Mouse (Mus musculus) stomach, postnatal 0 days (tissue): ENCODE measurements around the gene Spg11. TPM values are rescaled to one million over a fixed set of nuclear protein-coding genes. Genes with fewer than 3 reads are reported as not detected.

Experiments
- ATAC-seq: fragments of 200-750 bp; cut with Nextera tagmentation; 2 replicates; pipeline ENCODE4 v1.8.0; 2017; ENCODE audit not compliant: low FRiP score, low TSS enrichment
- DNase-seq: peaks from one replicate; pipeline ENCODE4 v3.0.0-alpha.2; 2016; ENCODE audit warnings: low spot score
- H3K27ac ChIP-seq: fragments of 300-500 bp; sonication (generic); replicated peaks from 2 replicates; pipeline ENCODE4 v1.5.1; 2014; ENCODE audit warnings: mild to moderate bottlenecking, control low read depth
- H3K27me3 ChIP-seq: fragments of 300-500 bp; sonication (generic); 2 replicates; pipeline ENCODE4 v1.6.1; 2014; ENCODE audit warnings: low read length; ENCODE audit not compliant: control insufficient read depth, insufficient read depth
- H3K36me3 ChIP-seq: fragments of 300-500 bp; sonication (generic); 2 replicates; pipeline ENCODE4 v1.6.1; 2014; ENCODE audit warnings: low read length, mixed read lengths; ENCODE audit not compliant: control insufficient read depth, insufficient read depth
- H3K4me1 ChIP-seq: fragments of 300-500 bp; sonication (generic); replicated peaks from 2 replicates; pipeline ENCODE4 v1.6.1; 2014; ENCODE audit warnings: antibody characterized with exemption; ENCODE audit not compliant: control insufficient read depth, insufficient read depth
- H3K4me2 ChIP-seq: fragments of 300-500 bp; sonication (generic); replicated peaks from 2 replicates; pipeline ENCODE4 v1.6.1; 2014; ENCODE audit warnings: low read depth, mild to moderate bottlenecking, control low read depth, moderate library complexity
- H3K4me3 ChIP-seq: fragments of 300-500 bp; sonication (generic); 2 replicates; pipeline ENCODE4 v1.5.1; 2014; ENCODE audit warnings: low read depth, low read length, control low read depth
- H3K9ac ChIP-seq: fragments of 300-500 bp; sonication (generic); 2 replicates; pipeline ENCODE4 v1.6.1; 2014; ENCODE audit warnings: mild to moderate bottlenecking, low read length, control low read depth, mixed read lengths
- H3K9me3 ChIP-seq: fragments of 300-500 bp; sonication (generic); 2 replicates; pipeline ENCODE4 v1.6.1; 2016; ENCODE audit warnings: low read length; ENCODE audit not compliant: control insufficient read depth
- CTCF ChIP-seq: IDR thresholded peaks from 2 replicates; pipeline ENCODE4 v1.5.1; 2016; ENCODE audit warnings: antibody characterized with exemption, low read depth, mild to moderate bottlenecking, moderate library complexity
- EP300 ChIP-seq: optimal IDR thresholded peaks from 2 replicates; pipeline ENCODE3; 2016; ENCODE audit warnings: antibody characterized with exemption
- whole genome bisulfite sequencing: fragments of 180-500 bp; shearing (Covaris S2); extraction: QIAGEN DNeasy Blood & Tissue Kit; methylation state at CpG from one replicate; pipeline ENCODE4 v1.1.7; 2014; 5-methylcytosine and 5-hydroxymethylcytosine counted together
- polyA plus RNA-seq: library from polyadenylated mRNA; unstranded; fragments of >200 nt; fragmentation: Nextera tagmentation; extraction: Ambion mirVana; gene quantifications from 2 replicates; pipeline ENCODE4 v1.2.1, GENCODE M21; 2015

The Spg11 gene
- polyA plus RNA-seq, 1 experiment from 2014 or later = 3.2 TPM

DNA sequence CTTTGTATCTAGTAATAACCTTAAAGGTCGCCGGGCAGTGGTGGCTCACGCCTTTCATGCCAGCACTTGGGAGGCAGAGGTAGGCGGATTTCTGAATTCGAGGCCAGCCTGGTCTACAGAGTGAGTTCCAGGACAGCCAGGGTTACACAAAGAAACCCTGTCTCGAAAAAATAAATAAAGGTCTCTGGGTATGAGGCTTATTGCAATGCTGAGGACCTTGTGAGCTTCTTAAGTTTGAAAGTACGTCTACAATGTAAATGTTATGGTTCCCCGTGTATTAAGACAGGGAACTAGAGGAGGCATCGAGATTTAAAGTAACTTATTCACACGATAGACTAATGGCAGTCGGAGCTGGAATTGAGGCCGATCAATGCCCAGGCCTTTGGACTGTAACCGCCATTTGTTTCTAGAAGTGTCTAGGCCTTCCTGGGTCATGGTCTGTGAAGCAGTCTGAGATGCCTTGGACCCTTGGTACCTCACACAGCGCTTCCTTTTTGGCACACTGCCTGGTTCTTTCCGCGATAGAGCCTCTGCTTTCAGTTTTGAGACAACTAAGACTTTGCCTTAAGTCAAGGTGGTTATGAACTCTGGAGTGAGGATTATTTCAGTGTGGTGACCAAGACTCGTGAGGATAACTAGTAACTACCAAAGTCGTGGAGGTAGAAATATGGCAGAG lies 30.2 kb upstream of the Spg11 start:
- no peak for TF ChIP-seq CTCF
- no peak for TF ChIP-seq EP300
- H3K9ac ChIP-seq = peak overlapping the region; percentile 82
- H3K4me3 ChIP-seq = peak overlapping the region; percentile 72
- peak overlapping the region; percentile 86 for H3K27ac ChIP-seq
- WGBS = 15% methylated on average over 18 of the region's 18 CpGs
- H3K4me2 ChIP-seq = peak overlapping the region; percentile 80
- DNase-seq (peak; percentile 61), ATAC-seq (no peak)
- no peaks in the 10 kb centered on the region for H3K9me3 ChIP-seq
- no peaks in the 10 kb centered on the region for H3K36me3 ChIP-seq
- H3K27me3 ChIP-seq = no peaks in the 10 kb centered on the region
- no peaks in the 10 kb centered on the region for H3K4me1 ChIP-seq

DNA sequence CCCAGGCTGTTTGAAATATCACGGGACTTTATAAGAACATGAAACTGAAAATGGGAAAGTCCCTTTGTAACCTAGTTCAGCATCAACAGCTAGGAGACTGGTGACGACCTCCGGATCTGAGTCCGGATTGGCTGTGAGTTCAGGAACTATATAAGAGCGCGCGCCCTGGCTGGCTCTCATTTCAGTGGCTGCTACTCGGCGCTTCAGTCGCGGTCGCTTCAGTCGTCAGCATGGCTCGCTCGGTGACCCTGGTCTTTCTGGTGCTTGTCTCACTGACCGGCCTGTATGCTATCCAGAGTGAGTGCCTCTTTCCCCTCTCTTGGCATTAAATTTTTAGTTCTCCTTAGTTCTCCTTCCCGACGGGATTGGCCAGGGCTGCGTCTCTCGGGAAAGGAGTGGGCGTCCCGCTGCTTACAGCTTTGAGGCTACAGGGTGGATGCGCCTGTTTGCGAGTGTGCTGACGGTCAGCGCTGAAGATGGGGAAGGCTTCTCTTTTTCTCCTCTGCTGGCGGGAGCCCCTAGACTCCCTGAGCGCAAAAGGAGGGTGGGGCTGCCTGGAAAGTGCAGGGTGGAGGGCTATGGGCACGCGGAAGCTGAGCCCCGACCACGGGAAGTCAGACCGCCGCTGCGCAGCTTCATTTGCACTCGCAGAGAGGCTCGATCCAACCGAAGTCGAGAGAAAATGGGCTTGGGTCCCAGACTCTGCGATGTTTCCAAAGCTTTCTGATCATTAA lies 29.5 kb upstream of the Spg11 start, which contains the start of gene B2m:
B2m (plus strand) TSS at position 179 of the 734 bp plus-strand sequence.
- H3K27ac ChIP-seq = peak within 1 kb of the TSS; percentile 86
- no peaks in the 10 kb centered on the region for H3K4me1 ChIP-seq
- under 1% methylated on average over 40 of the region's 40 CpGs for WGBS
- TF ChIP-seq CTCF (no peak), EP300 (no peak)
- ATAC-seq (peak; percentile 98), DNase-seq (peak; percentile 95)
- H3K4me3 ChIP-seq = peak within 1 kb of the TSS; percentile 72
- H3K27me3 ChIP-seq = no peaks in the 10 kb centered on the region
- peak within 1 kb of the TSS; percentile 82 for H3K9ac ChIP-seq
- H3K4me2 ChIP-seq = peak within 1 kb of the TSS; percentile 80
- no peaks in the 10 kb centered on the region for H3K36me3 ChIP-seq
- H3K9me3 ChIP-seq = no peaks in the 10 kb centered on the region

DNA sequence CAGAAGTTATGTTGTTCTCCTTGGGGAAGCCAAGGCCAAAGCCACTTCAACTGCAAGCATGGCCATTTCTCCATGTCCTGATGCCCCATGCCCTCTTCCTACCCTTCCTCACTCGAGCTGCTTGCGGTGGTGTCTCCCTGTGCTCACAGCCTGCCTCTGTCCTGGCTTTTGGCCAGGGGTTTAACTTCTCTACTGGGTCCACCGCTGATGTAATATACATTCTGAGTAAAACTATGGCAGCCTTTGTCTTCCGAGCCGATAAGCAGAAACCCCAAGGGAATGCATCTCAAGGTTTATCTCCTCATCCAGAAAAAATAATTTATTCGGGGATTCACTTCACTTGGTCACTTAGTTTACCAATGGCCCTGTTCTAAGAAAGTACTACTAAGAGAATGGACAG lies 28.5 kb upstream of the Spg11 start:
- ATAC-seq (no peak), DNase-seq (no peak)
- TF ChIP-seq EP300 = no peak
- no peak for TF ChIP-seq CTCF
- no peak overlapping the region for H3K9ac ChIP-seq
- H3K4me2 ChIP-seq = peak overlapping the region; percentile 51; the same call in 1 of the 2 replicates
- WGBS = 62% methylated on average over 6 of the region's 6 CpGs
- H3K27me3 ChIP-seq = no peaks in the 10 kb centered on the region
- no peaks in the 10 kb centered on the region for H3K9me3 ChIP-seq
- H3K27ac ChIP-seq = peak overlapping the region; percentile 30; the same call in 1 of the 2 replicates
- no peak overlapping the region for H3K4me3 ChIP-seq
- H3K4me1 ChIP-seq = no peaks in the 10 kb centered on the region
- no peaks in the 10 kb centered on the region for H3K36me3 ChIP-seq

DNA sequence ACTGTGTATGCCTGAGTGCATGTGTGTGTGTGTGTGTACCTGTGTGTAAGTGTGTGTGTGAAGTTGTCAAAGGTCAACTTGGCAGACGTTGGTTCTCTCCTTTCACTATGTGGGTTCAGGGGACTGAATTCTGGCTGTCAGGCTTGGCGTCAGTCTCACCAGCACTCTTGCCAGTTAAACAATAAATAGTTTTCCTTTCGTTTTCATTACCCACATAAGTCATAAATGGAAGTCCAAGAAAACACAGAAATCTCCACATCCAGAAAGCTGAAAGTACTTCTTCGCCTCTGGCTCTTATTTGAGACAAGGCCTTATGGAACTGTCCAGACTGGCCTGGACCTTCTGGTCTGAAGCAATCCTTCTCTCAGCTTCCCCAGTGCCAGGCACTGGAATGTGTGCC lies 27.6 kb upstream of the Spg11 start:
- Histone ChIP-seq H3K4me1 (no peaks in the 10 kb centered on the region), H3K9ac (no peak overlapping the region), H3K36me3 (no peaks in the 10 kb centered on the region), H3K9me3 (no peaks in the 10 kb centered on the region), H3K4me2 (no peak overlapping the region), H3K4me3 (no peak overlapping the region), H3K27ac (no peak overlapping the region), H3K27me3 (no peaks in the 10 kb centered on the region)
- 64% methylated on average over 4 of the region's 4 CpGs for WGBS
- ATAC-seq (no peak), DNase-seq (no peak)
- TF ChIP-seq CTCF (no peak), EP300 (no peak)

DNA sequence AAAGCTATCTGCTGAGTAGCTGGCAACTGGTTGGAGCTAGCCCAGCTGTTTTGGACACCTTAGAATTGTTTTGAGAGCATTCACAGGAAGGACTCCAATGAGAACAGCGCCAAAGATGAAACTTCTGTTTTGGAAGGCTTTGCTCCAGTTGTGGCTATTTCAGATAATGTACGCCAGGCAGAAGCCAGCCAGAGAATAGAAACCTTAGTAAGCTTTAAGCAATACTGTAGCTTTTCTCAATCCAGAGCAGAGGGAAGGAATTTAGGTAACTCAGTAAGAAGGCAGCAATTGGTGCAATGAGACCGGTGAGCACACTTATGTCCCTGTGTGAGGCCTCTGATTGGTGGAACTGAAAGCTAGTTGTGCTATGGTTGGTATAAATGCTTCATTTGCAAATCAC lies 24.9 kb upstream of the Spg11 start:
- ATAC-seq (no peak), DNase-seq (no peak)
- no peak overlapping the region for H3K27ac ChIP-seq
- no peak overlapping the region for H3K9ac ChIP-seq
- no peaks in the 10 kb centered on the region for H3K36me3 ChIP-seq
- no peaks in the 10 kb centered on the region for H3K9me3 ChIP-seq
- no peak overlapping the region for H3K4me2 ChIP-seq
- H3K27me3 ChIP-seq = no peaks in the 10 kb centered on the region
- 90% methylated on average over 3 of the region's 3 CpGs for WGBS
- H3K4me3 ChIP-seq = no peak overlapping the region
- no peaks in the 10 kb centered on the region for H3K4me1 ChIP-seq
- TF ChIP-seq CTCF (no peak), EP300 (no peak)
